Mouse (Mus musculus): ENCODE measurements around the gene Pcdh15. TPM values are rescaled to one million over a fixed set of nuclear protein-coding genes. Genes with fewer than 3 reads are reported as not detected.

The Pcdh15 gene
- polyA plus RNA-seq, 1 experiment from 2014 or later: 1.00 TPM

- no peaks in the 10 kb centered on the region for H3K27me3 ChIP-seq
- no peak for ATAC-seq (replicated peaks; ENCODE audit: low FRiP score)
- H3K4me3 ChIP-seq (replicated peaks): no peak overlapping the region
- no peaks in the 10 kb centered on the region for H3K36me3 ChIP-seq
- H3K27ac ChIP-seq: no peak overlapping the region
- no peaks in the 10 kb centered on the region for H3K4me1 ChIP-seq
- H3K9me3 ChIP-seq (replicated peaks): no peaks in the 10 kb centered on the region
- H3K9ac ChIP-seq: no peak overlapping the region
- WGBS: 81% methylated on average over 2 of the region's 2 CpGs
- H3K4me2 ChIP-seq: no peak overlapping the region
Observed at GRCm38 (mm10) chr10:74538371-74538770, 1439.2 kb downstream of the Pcdh15 start.

DNA sequence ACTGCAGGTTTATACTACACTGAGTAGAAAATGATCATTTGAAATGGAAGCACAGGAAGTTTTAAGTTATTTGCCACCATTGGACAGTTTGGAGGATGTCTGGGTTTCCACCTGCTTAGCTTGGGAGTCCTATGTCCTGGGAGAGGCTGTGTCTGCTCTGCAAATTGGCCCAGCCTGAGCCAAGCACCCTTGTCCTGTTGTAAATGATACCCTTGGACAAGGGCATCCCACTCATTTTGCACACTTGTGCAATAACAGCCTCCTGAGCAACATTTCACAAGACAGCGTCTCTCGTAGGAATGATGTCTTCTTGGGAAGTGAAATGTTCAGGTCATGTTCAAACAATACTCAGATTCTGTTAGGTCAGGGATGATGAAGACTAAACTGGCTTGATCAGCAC, 1456.2 kb downstream of the Pcdh15 start:
- H3K4me3 ChIP-seq (replicated peaks): no peak overlapping the region
- WGBS: 33% methylated on average over 2 of the region's 2 CpGs
- ATAC-seq (replicated peaks; ENCODE audit: low FRiP score): peak; percentile 73
- no peak overlapping the region for H3K27ac ChIP-seq
- H3K9ac ChIP-seq: no peak overlapping the region
- H3K4me2 ChIP-seq: no peak overlapping the region
- no peaks in the 10 kb centered on the region for H3K4me1 ChIP-seq
- H3K27me3 ChIP-seq: no peaks in the 10 kb centered on the region
- no peaks in the 10 kb centered on the region for H3K36me3 ChIP-seq
- H3K9me3 ChIP-seq (replicated peaks): no peaks in the 10 kb centered on the region

- WGBS: 73% methylated on average over 3 of the region's 3 CpGs
- Histone ChIP-seq H3K9me3 (replicated peaks) (no peaks in the 10 kb centered on the region), H3K27me3 (no peaks in the 10 kb centered on the region), H3K4me2 (no peak overlapping the region), H3K36me3 (no peaks in the 10 kb centered on the region), H3K4me1 (no peaks in the 10 kb centered on the region), H3K9ac (no peak overlapping the region), H3K4me3 (replicated peaks) (no peak overlapping the region), H3K27ac (no peak overlapping the region)
- no peak for ATAC-seq (replicated peaks; ENCODE audit: low FRiP score)
Observed at GRCm38 (mm10) chr10:74569603-74570002, 1470.5 kb downstream of the Pcdh15 start.

DNA sequence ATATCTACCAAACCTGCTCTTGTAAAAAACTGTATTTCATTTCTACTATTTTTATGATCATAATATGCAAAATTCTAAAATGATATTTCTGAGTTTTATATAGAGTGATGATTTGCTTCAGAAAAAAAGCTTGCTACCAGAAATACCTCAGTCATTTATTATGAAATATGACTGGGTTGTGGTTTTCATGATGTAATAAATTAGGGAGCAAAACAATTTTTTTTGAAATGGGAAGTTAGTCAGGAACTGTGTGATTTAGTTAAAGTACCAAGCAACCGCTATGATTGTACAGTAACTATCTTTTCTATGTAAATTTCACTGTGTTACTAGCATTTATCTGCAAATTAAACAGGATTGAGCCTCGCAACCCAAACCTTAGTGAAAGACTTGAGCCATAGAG, 1480.8 kb downstream of the Pcdh15 start:
- H3K4me2 ChIP-seq: no peak overlapping the region
- no peaks in the 10 kb centered on the region for H3K9me3 ChIP-seq (replicated peaks)
- no peaks in the 10 kb centered on the region for H3K27me3 ChIP-seq
- H3K36me3 ChIP-seq: no peaks in the 10 kb centered on the region
- H3K4me3 ChIP-seq (replicated peaks): no peak overlapping the region
- no peaks in the 10 kb centered on the region for H3K4me1 ChIP-seq
- WGBS: 92% methylated on average over 2 of the region's 2 CpGs
- no peak overlapping the region for H3K27ac ChIP-seq
- H3K9ac ChIP-seq: no peak overlapping the region
- ATAC-seq (replicated peaks; ENCODE audit: low FRiP score): no peak

- Histone ChIP-seq H3K4me2 (no peak overlapping the region), H3K4me1 (no peaks in the 10 kb centered on the region), H3K9me3 (replicated peaks) (no peaks in the 10 kb centered on the region), H3K36me3 (no peaks in the 10 kb centered on the region), H3K4me3 (replicated peaks) (no peak overlapping the region), H3K27ac (no peak overlapping the region), H3K27me3 (no peaks in the 10 kb centered on the region), H3K9ac (no peak overlapping the region)
- ATAC-seq (replicated peaks; ENCODE audit: low FRiP score): no peak
- WGBS: 79% methylated on average over 3 of the region's 3 CpGs
Observed at GRCm38 (mm10) chr10:74591799-74592198, 1492.7 kb downstream of the Pcdh15 start.

DNA sequence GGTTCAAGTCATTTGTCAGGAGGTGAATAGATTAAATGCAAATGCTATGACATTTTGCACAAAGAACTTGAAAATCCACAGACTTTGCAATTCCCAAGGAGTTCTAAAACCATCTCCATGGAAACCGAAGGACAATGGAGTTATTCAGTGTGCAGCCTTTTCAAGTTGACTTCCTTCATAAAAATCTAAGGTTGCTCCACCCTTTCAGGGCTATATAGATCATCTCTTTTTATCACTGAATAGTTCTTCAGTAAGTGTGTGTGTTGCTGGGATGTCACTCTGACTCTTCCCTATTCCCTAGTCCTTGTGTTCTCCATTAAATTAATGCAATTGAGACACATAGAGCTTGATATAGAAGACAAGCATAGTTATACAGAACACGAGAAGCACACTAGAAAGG, 1508.5 kb downstream of the Pcdh15 start:
- H3K4me2 ChIP-seq: no peak overlapping the region
- 88% methylated on average over 2 of the region's 2 CpGs for WGBS
- H3K36me3 ChIP-seq: no peaks in the 10 kb centered on the region
- H3K27ac ChIP-seq: no peak overlapping the region
- H3K9ac ChIP-seq: no peak overlapping the region
- H3K4me1 ChIP-seq: no peaks in the 10 kb centered on the region
- H3K27me3 ChIP-seq: no peaks in the 10 kb centered on the region
- H3K4me3 ChIP-seq (replicated peaks): no peak overlapping the region
- ATAC-seq (replicated peaks; ENCODE audit: low FRiP score): no peak
- no peaks in the 10 kb centered on the region for H3K9me3 ChIP-seq (replicated peaks)

DNA sequence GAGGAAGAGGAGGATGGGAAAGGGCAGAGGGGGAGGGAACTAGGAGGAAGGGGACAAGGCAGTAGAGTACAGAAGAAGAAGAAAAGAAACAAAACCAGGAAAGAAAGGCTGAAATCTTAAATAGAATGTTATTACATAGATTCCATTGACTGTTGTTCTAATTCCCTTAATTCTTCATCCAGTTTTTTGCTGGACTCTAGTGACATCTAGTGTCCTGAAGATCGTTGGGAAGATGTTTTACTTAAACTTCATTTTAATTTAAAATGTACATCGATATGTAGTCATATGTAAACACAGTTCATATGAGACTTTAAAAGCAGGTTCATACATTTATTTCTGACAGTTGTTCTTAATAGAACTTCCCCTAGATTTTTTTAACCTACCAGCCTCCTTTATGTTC, 1522.7 kb downstream of the Pcdh15 start:
- Histone ChIP-seq H3K4me2 (no peak overlapping the region), H3K27ac (no peak overlapping the region), H3K4me3 (replicated peaks) (no peak overlapping the region), H3K9me3 (replicated peaks) (no peaks in the 10 kb centered on the region), H3K36me3 (no peaks in the 10 kb centered on the region), H3K27me3 (no peaks in the 10 kb centered on the region), H3K9ac (no peak overlapping the region), H3K4me1 (no peaks in the 10 kb centered on the region)
- WGBS: 49% methylated on average over 2 of the region's 2 CpGs
- ATAC-seq (replicated peaks; ENCODE audit: low FRiP score): no peak

DNA sequence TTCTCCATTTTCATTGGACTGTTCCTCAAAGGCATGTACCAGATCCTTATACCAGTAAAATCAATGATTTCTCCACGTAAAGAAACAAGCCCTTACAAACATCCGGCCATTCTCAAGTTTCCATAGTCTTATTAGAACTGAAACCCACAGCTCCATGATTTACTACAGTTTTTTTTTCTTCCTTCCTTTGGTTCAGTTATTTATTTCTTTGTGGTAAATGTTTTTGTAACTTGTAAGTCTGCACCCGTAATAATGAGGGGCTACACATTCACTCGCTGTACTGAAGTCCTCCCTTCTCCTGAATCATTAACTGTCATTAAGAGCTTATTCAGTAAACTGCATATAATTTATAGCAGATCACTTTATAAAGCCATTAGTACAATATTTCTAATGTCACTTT, 1526.6 kb downstream of the Pcdh15 start:
- Histone ChIP-seq H3K9me3 (replicated peaks) (no peaks in the 10 kb centered on the region), H3K36me3 (no peaks in the 10 kb centered on the region), H3K4me2 (no peak overlapping the region), H3K27me3 (no peaks in the 10 kb centered on the region), H3K27ac (no peak overlapping the region), H3K4me1 (no peaks in the 10 kb centered on the region), H3K9ac (no peak overlapping the region), H3K4me3 (replicated peaks) (no peak overlapping the region)
- ATAC-seq (replicated peaks; ENCODE audit: low FRiP score): no peak
- WGBS: 20% methylated on average over 4 of the region's 4 CpGs

GRCm38 (mm10) chr10:74626596-74626995, 1527.5 kb downstream of the Pcdh15 start:
- no peaks in the 10 kb centered on the region for H3K9me3 ChIP-seq (replicated peaks)
- H3K27ac ChIP-seq: no peak overlapping the region
- H3K9ac ChIP-seq: no peak overlapping the region
- WGBS: 72% methylated on average over 10 of the region's 10 CpGs
- no peak overlapping the region for H3K4me2 ChIP-seq
- no peak for ATAC-seq (replicated peaks; ENCODE audit: low FRiP score)
- no peaks in the 10 kb centered on the region for H3K36me3 ChIP-seq
- no peak overlapping the region for H3K4me3 ChIP-seq (replicated peaks)
- H3K4me1 ChIP-seq: no peaks in the 10 kb centered on the region
- no peaks in the 10 kb centered on the region for H3K27me3 ChIP-seq

- no peak for ATAC-seq (replicated peaks; ENCODE audit: low FRiP score)
- H3K27me3 ChIP-seq: no peaks in the 10 kb centered on the region
- H3K27ac ChIP-seq: no peak overlapping the region
- no peak overlapping the region for H3K9ac ChIP-seq
- H3K36me3 ChIP-seq: no peaks in the 10 kb centered on the region
- no peaks in the 10 kb centered on the region for H3K9me3 ChIP-seq (replicated peaks)
- H3K4me3 ChIP-seq (replicated peaks): no peak overlapping the region
- no peak overlapping the region for H3K4me2 ChIP-seq
- H3K4me1 ChIP-seq: no peaks in the 10 kb centered on the region
- 78% methylated on average over 9 of the region's 9 CpGs for WGBS
Observed at GRCm38 (mm10) chr10:74631314-74631713, 1532.2 kb downstream of the Pcdh15 start.

- Histone ChIP-seq H3K36me3 (no peaks in the 10 kb centered on the region), H3K4me2 (no peak overlapping the region), H3K9me3 (replicated peaks) (no peaks in the 10 kb centered on the region), H3K27me3 (no peaks in the 10 kb centered on the region), H3K27ac (no peak overlapping the region), H3K4me3 (replicated peaks) (no peak overlapping the region), H3K9ac (no peak overlapping the region), H3K4me1 (peaks cover 5% of the 10 kb centered on the region; the same call in 1 of the 2 replicates)
- 23% methylated on average over 4 of the region's 4 CpGs for WGBS
- peak; percentile 83 for ATAC-seq (replicated peaks; ENCODE audit: low FRiP score)
Observed at GRCm38 (mm10) chr10:74637040-74637439, 1537.9 kb downstream of the Pcdh15 start.

- 63% methylated on average over 6 of the region's 6 CpGs for WGBS
- Histone ChIP-seq H3K27me3 (no peaks in the 10 kb centered on the region), H3K9ac (no peak overlapping the region), H3K27ac (no peak overlapping the region), H3K4me2 (no peak overlapping the region), H3K36me3 (no peaks in the 10 kb centered on the region), H3K9me3 (replicated peaks) (no peaks in the 10 kb centered on the region), H3K4me1 (peaks cover 3% of the 10 kb centered on the region; the same call in 1 of the 2 replicates), H3K4me3 (replicated peaks) (no peak overlapping the region)
- ATAC-seq (replicated peaks; ENCODE audit: low FRiP score): no peak
Observed at GRCm38 (mm10) chr10:74642125-74642524, 1543.0 kb downstream of the Pcdh15 start.

DNA sequence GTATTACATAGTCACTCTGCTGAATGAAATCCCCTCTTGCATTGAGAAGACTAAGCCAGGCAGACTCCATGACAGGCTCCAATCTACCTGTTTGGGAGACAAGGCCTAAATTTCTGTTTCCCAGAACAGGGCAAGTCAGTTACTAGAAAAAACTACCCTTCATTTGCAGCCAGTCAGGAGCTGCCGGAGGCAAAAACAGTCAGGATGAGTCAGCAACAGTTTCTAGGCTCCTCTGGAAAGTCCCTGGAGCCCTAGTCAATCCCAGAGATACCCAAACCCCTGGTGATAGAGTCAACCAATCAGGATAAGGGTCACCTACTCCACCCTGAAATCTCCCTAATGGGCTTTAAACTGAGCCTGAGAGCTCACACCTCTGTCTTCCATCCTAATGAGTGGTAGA, 1564.0 kb downstream of the Pcdh15 start:
- Histone ChIP-seq H3K4me2 (no peak overlapping the region), H3K4me1 (no peaks in the 10 kb centered on the region), H3K27ac (no peak overlapping the region), H3K9ac (no peak overlapping the region), H3K9me3 (replicated peaks) (no peaks in the 10 kb centered on the region), H3K27me3 (no peaks in the 10 kb centered on the region), H3K4me3 (replicated peaks) (no peak overlapping the region), H3K36me3 (no peaks in the 10 kb centered on the region)
- WGBS: 81% methylated on average over 1 of the region's 1 CpGs
- no peak for ATAC-seq (replicated peaks; ENCODE audit: low FRiP score)
